8 mouse cellular contexts compared by ENCODE assay signal in genomic region chr7:19603849-19604605, GRCm38 (mm10). TPM values are rescaled to one million over a fixed set of nuclear protein-coding genes. Genes with fewer than 3 reads are reported as not detected.
DNase-seq lines count a peak whose midpoint lies in the region; ATAC-seq and TF ChIP-seq lines count a peak whose summit lies in the region.

Gene Clasrp, minus strand, starts transcription at chr7:19604486.

- no peak for TF ChIP-seq CTCF in ES-Bruce4 (IDR thresholded peaks at IDR 0.05; ENCODE audit: low read depth, low read length)

- intact Hi-C loops in heart, postnatal 14 days (cut with DNase I), result no loop called here

- peak; percentile 30 for TF ChIP-seq POLR2A in ES-Bruce4 (IDR thresholded peaks at IDR 0.05; ENCODE audit: insufficient read depth, low read length)

- peak within 1 kb of the TSS; percentile 85 for H3K4me3 ChIP-seq in ES-Bruce4 (ENCODE audit: low read depth, low read length)
- peak within 1 kb of the TSS; percentile 92 for H3K4me3 ChIP-seq in forebrain, embryonic 14.5 days (ENCODE audit: low read depth, low read length)
- H3K4me3 ChIP-seq in neural tube, embryonic 15.5 days (replicated peaks), result peak within 1 kb of the TSS; percentile 100

- H3K9ac ChIP-seq in ES-Bruce4 (ENCODE audit: low read depth, poor library complexity, severe bottlenecking), result peak within 1 kb of the TSS; percentile 82
- peak within 1 kb of the TSS; percentile 91 for H3K9ac ChIP-seq in forebrain, embryonic 14.5 days (ENCODE audit: low read length)
- H3K9ac ChIP-seq in neural tube, embryonic 15.5 days (replicated peaks), result peak within 1 kb of the TSS; percentile 99

- peak; percentile 97 for DNase-seq in forebrain, embryonic 14.5 days (ENCODE audit: low spot score)
- peak; percentile 95 to 98 for DNase-seq in heart, postnatal 14 days
- DNase-seq in layer of hippocampus, adult 11-12 months (ENCODE audit: low spot score), result peak; percentile 95
- peak; percentile 97 to 99 for DNase-seq in lung, adult 18-20 months
- DNase-seq in testis, postnatal 14 days (ENCODE audit: low spot score), result peak; percentile 95

- no peak for TF ChIP-seq EP300 in ES-Bruce4 (IDR thresholded peaks at IDR 0.05; ENCODE audit: insufficient read depth, low read depth, low read length)

- ATAC-seq in cerebellum, adult (ENCODE audit: insufficient number of reproducible peaks, low FRiP score, low TSS enrichment), result peak; percentile 95
- ATAC-seq in forebrain, embryonic 14.5 days, result peak; percentile 96
- ATAC-seq in neural tube, embryonic 15.5 days (ENCODE audit: low FRiP score), result peak; percentile 94

- H3K36me3 ChIP-seq in ES-Bruce4 (ENCODE audit: control insufficient read depth, insufficient read depth, low read length, poor library complexity, severe bottlenecking), result peaks cover 16% of the 10 kb centered on the region
- peaks cover 31% of the 10 kb centered on the region for H3K36me3 ChIP-seq in forebrain, embryonic 14.5 days (ENCODE audit: control insufficient read depth, insufficient read depth, low read length)
- H3K36me3 ChIP-seq in neural tube, embryonic 15.5 days, result peaks cover 22% of the 10 kb centered on the region

- no peaks in the 10 kb centered on the region for H3K9me3 ChIP-seq in ES-Bruce4 (replicated peaks; ENCODE audit: control insufficient read depth, insufficient read depth, low read length, poor library complexity, severe bottlenecking)
- H3K9me3 ChIP-seq in forebrain, embryonic 14.5 days (replicated peaks; ENCODE audit: control insufficient read depth, low read length), result no peaks in the 10 kb centered on the region
- no peaks in the 10 kb centered on the region for H3K9me3 ChIP-seq in neural tube, embryonic 15.5 days (replicated peaks)

- peaks cover 5% of the 10 kb centered on the region for H3K4me1 ChIP-seq in ES-Bruce4 (ENCODE audit: control insufficient read depth, insufficient read depth, low read length)
- H3K4me1 ChIP-seq in forebrain, embryonic 14.5 days (ENCODE audit: control insufficient read depth, insufficient read depth, low read length), result peaks cover 11% of the 10 kb centered on the region
- peaks cover 45% of the 10 kb centered on the region for H3K4me1 ChIP-seq in neural tube, embryonic 15.5 days

- WGBS in forebrain, embryonic 14.5 days, result 1% methylated on average over 57 of the region's 57 CpGs
- 1% methylated on average over 57 of the region's 57 CpGs for WGBS in neural tube, embryonic 15.5 days

- no peaks in the 10 kb centered on the region for H3K27me3 ChIP-seq in ES-Bruce4 (ENCODE audit: control insufficient read depth, insufficient read depth, low read length, poor library complexity, severe bottlenecking)
- H3K27me3 ChIP-seq in forebrain, embryonic 14.5 days (replicated peaks; ENCODE audit: control insufficient read depth, insufficient read depth, low read length), result no peaks in the 10 kb centered on the region
- H3K27me3 ChIP-seq in neural tube, embryonic 15.5 days (replicated peaks), result no peaks in the 10 kb centered on the region

- 0 out of 2 replicates have a peak within 1 kb of the TSS, but pooled peaks have one; percentile 9 for H3K27ac ChIP-seq in ES-Bruce4 (ENCODE audit: insufficient read depth, low read length)
- peak within 1 kb of the TSS; percentile 58; the same call in 1 of the 2 replicates for H3K27ac ChIP-seq in forebrain, embryonic 14.5 days (ENCODE audit: low read depth, low read length)
- peak within 1 kb of the TSS; percentile 86 for H3K27ac ChIP-seq in neural tube, embryonic 15.5 days (replicated peaks)

- H3K4me2 ChIP-seq in forebrain, embryonic 14.5 days (ENCODE audit: low read length), result peak within 1 kb of the TSS; percentile 79
- H3K4me2 ChIP-seq in neural tube, embryonic 15.5 days, result peak within 1 kb of the TSS; percentile 92

RNA-seq across cellular contexts. Expression of gene Clasrp, which starts in this region (rescaled TPM):
- polyA plus RNA-seq in ES-Bruce4 (2011; ENCODE audit: insufficient read depth, insufficient read length, low read depth, missing spikeins), result 52.3 and 57.4 TPM in 2 replicates
- polyA plus RNA-seq in forebrain, embryonic 14.5 days (2014; fragmentation: Nextera tagmentation; extraction: Ambion mirVana), result 27.1 and 40.1 TPM in 2 replicates
- 10 to 100 TPM; 21.5 to 22.6 TPM for total RNA-seq in heart, postnatal 14 days (2021)
- 51.0 and 61.5 TPM in 2 replicates for polyA plus RNA-seq in neural tube, embryonic 15.5 days (2015; fragmentation: Nextera tagmentation; extraction: Ambion mirVana)

Comparison
In these comparisons a context has a peak if more than half of its experiments do, and no peak if none do; other contexts are left out.
1. Peak in every context shown above with its lines: DNase-seq, ATAC-seq, H3K4me3 ChIP-seq and H3K27ac ChIP-seq.
2. H3K27ac ChIP-seq: peak in every context shown above with its lines; median percentile 86 in neural tube, embryonic 15.5 days; 58 in forebrain, embryonic 14.5 days; 9 in ES-Bruce4.